21 mouse cellular contexts compared by ENCODE assay signal in the genomic region with DNA sequence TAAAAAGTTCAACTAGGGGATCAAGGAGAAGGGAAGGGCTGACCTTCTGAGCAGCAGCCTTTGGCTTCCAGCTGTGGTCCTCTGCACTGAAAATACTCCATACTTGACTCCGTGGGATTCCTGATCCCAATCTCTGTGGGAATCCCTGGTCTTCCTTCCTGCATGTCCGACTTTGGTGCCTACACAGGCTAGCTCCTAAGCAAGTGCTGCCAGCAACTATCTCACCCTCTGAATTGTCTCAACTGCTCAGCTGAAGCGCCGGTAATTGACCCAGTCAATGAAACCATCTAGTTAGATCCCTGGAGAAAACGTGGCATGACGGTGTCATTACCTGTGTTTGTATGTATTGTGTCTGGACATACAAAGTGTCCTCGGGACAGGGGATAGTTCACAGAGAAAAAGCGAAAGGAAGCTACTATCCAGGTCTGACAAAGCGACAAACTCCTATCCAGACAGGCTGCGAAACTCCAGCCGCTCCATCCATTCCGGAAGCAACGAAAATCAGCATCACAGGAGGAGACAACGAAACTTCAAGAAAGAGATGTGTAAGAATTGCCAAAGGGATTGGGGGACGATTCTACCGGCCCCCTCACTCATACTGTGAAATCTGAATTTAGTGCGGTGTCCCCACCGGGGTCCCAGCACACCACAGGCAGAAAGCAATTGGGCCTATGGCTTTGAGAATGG. TPM values are rescaled to one million over a fixed set of nuclear protein-coding genes. Genes with fewer than 3 reads are reported as not detected.
DNase-seq lines count a peak whose midpoint lies in the region; ATAC-seq and TF ChIP-seq lines count a peak whose summit lies in the region.
"Had no signal": no experiment of that assay in that cellular context is flagged by ENCODE, and none has a peak within 500 bp of the region (broad histone marks: within the 10 kb centered on the region; RNA-seq: fewer than 3 reads in every experiment).

No protein-coding gene starts in this region.

- no peak overlapping the region for H3K27ac ChIP-seq in hindbrain, embryonic 10.5 days
- no peak overlapping the region for H3K27ac ChIP-seq in hindbrain, embryonic 16.5 days (ENCODE audit: low read depth, low read length)
- H3K27ac ChIP-seq in midbrain, embryonic 14.5 days (replicated peaks; ENCODE audit: low read depth, low read length) = no peak overlapping the region
- H3K27ac ChIP-seq in midbrain, embryonic 16.5 days (ENCODE audit: low read length) = no peak overlapping the region
- H3K27ac ChIP-seq in forebrain, embryonic 14.5 days (ENCODE audit: low read depth, low read length) = 0 out of 2 replicates have a peak overlapping the region, but pooled peaks have one; percentile 22
- no peak overlapping the region for H3K27ac ChIP-seq in kidney, adult 2 months (ENCODE audit: insufficient read depth, low read depth, low read length)
- H3K27ac ChIP-seq: heart, embryonic 10.5 days; hindbrain, embryonic 12.5 days; intestine, embryonic 15.5 days; liver, embryonic 15.5 days; neural tube, embryonic 13.5 days had no signal

- TF ChIP-seq CTCF in kidney, adult 2 months (conservative IDR thresholded peaks at IDR 0.05; ENCODE audit: insufficient read depth, insufficient read length, low read depth, low read length) = no peak

- DNase-seq in hindbrain, embryonic 10.5 days (ENCODE audit: low spot score) = peak; percentile 36
- peak; percentile 46 for DNase-seq in midbrain, embryonic 14.5 days
- DNase-seq in forebrain, embryonic 14.5 days (ENCODE audit: low spot score) = no peak
- no peak for DNase-seq in kidney, adult 2 months
- DNase-seq in kidney, postnatal 36 days = no peak
- DNase-seq: adrenal gland, postnatal 25 days; B cell, adult 2 months; cerebellum, adult 11 months; lung, postnatal 14 days; right cerebral cortex, postnatal 14 days; spleen, adult 18-20 months had no signal

- no peak for TF ChIP-seq POLR2A in kidney, adult 2 months (IDR thresholded peaks at IDR 0.05; ENCODE audit: low read depth, low read length)

- no peak overlapping the region for H3K4me2 ChIP-seq in hindbrain, embryonic 16.5 days (ENCODE audit: low read length)
- H3K4me2 ChIP-seq in midbrain, embryonic 14.5 days (ENCODE audit: low read length) = no peak overlapping the region
- no peak overlapping the region for H3K4me2 ChIP-seq in midbrain, embryonic 16.5 days (ENCODE audit: low read length)
- peak overlapping the region; percentile 52 for H3K4me2 ChIP-seq in forebrain, embryonic 14.5 days (ENCODE audit: low read length)
- H3K4me2 ChIP-seq: hindbrain, embryonic 12.5 days; intestine, embryonic 15.5 days; liver, embryonic 15.5 days; neural tube, embryonic 13.5 days had no signal

- ATAC-seq in hindbrain, embryonic 16.5 days = no peak
- ATAC-seq in midbrain, embryonic 14.5 days (ENCODE audit: low FRiP score, low TSS enrichment) = no peak
- ATAC-seq in midbrain, embryonic 16.5 days = no peak
- no peak for ATAC-seq in forebrain, embryonic 14.5 days
- ATAC-seq: intestine, embryonic 15.5 days had no signal

- no peak overlapping the region for H3K4me3 ChIP-seq in hindbrain, embryonic 10.5 days
- H3K4me3 ChIP-seq in hindbrain, embryonic 16.5 days (ENCODE audit: low read length) = no peak overlapping the region
- H3K4me3 ChIP-seq in midbrain, embryonic 14.5 days (replicated peaks; ENCODE audit: low read depth, low read length) = no peak overlapping the region
- H3K4me3 ChIP-seq in midbrain, embryonic 16.5 days (ENCODE audit: low read depth, low read length) = no peak overlapping the region
- peak overlapping the region; percentile 0 for H3K4me3 ChIP-seq in forebrain, embryonic 14.5 days (ENCODE audit: low read depth, low read length)
- no peak overlapping the region for H3K4me3 ChIP-seq in kidney, adult 2 months (ENCODE audit: insufficient read depth, low read depth, low read length)
- H3K4me3 ChIP-seq: heart, embryonic 10.5 days; hindbrain, embryonic 12.5 days; intestine, embryonic 15.5 days; liver, embryonic 15.5 days; neural tube, embryonic 13.5 days had no signal

- H3K4me1 ChIP-seq in hindbrain, embryonic 10.5 days (replicated peaks) = peaks cover 7% of the 10 kb centered on the region
- peaks cover 3% of the 10 kb centered on the region for H3K4me1 ChIP-seq in hindbrain, embryonic 16.5 days (ENCODE audit: control insufficient read depth, insufficient read depth, low read depth, low read length)
- H3K4me1 ChIP-seq in midbrain, embryonic 14.5 days (ENCODE audit: control insufficient read depth, insufficient read depth, low read length) = no peaks in the 10 kb centered on the region
- peaks cover 6% of the 10 kb centered on the region; the same call in 1 of the 2 replicates for H3K4me1 ChIP-seq in midbrain, embryonic 16.5 days (ENCODE audit: control insufficient read depth, insufficient read depth, low read length)
- no peaks in the 10 kb centered on the region for H3K4me1 ChIP-seq in forebrain, embryonic 14.5 days (ENCODE audit: control insufficient read depth, insufficient read depth, low read length)
- no peaks in the 10 kb centered on the region; the same call in 1 of the 2 replicates for H3K4me1 ChIP-seq in kidney, adult 2 months (ENCODE audit: control insufficient read depth, insufficient read depth, low read length)
- H3K4me1 ChIP-seq: liver, embryonic 15.5 days had no signal

- 3% methylated on average over 18 of the region's 18 CpGs for WGBS in hindbrain, embryonic 10.5 days
- 4% methylated on average over 18 of the region's 18 CpGs for WGBS in hindbrain, embryonic 16.5 days
- 3% methylated on average over 18 of the region's 18 CpGs for WGBS in midbrain, embryonic 14.5 days
- WGBS in midbrain, embryonic 16.5 days = 2% methylated on average over 18 of the region's 18 CpGs
- 1% methylated on average over 18 of the region's 18 CpGs for WGBS in forebrain, embryonic 14.5 days
- 23% methylated on average over 18 of the region's 18 CpGs for WGBS in kidney, adult 2 months

- H3K27me3 ChIP-seq in hindbrain, embryonic 10.5 days (ENCODE audit: insufficient read depth, poor library complexity, severe bottlenecking) = peaks cover 100% of the 10 kb centered on the region
- peaks cover 88% of the 10 kb centered on the region for H3K27me3 ChIP-seq in hindbrain, embryonic 16.5 days (replicated peaks; ENCODE audit: control insufficient read depth, insufficient read depth, low read length)
- H3K27me3 ChIP-seq in midbrain, embryonic 14.5 days (ENCODE audit: control insufficient read depth, insufficient read depth, low read length) = peaks cover 99% of the 10 kb centered on the region
- H3K27me3 ChIP-seq in midbrain, embryonic 16.5 days (ENCODE audit: control insufficient read depth, insufficient read depth, low read depth, low read length) = peaks cover 87% of the 10 kb centered on the region
- peaks cover 90% of the 10 kb centered on the region for H3K27me3 ChIP-seq in forebrain, embryonic 14.5 days (replicated peaks; ENCODE audit: control insufficient read depth, insufficient read depth, low read length)
- 0 out of 2 replicates have a peak, but pooled peaks cover 2% of the 10 kb centered on the region for H3K27me3 ChIP-seq in kidney, adult 2 months (replicated peaks; ENCODE audit: control insufficient read depth, insufficient read depth, low read length)

- no peak overlapping the region for H3K9ac ChIP-seq in hindbrain, embryonic 16.5 days (ENCODE audit: low read depth, low read length)
- H3K9ac ChIP-seq in midbrain, embryonic 14.5 days (replicated peaks; ENCODE audit: low read length) = no peak overlapping the region
- no peak overlapping the region for H3K9ac ChIP-seq in midbrain, embryonic 16.5 days (ENCODE audit: low read depth, low read length)
- H3K9ac ChIP-seq in forebrain, embryonic 14.5 days (ENCODE audit: low read length) = peak overlapping the region; percentile 38; the same call in 1 of the 2 replicates
- H3K9ac ChIP-seq: hindbrain, embryonic 12.5 days; intestine, embryonic 15.5 days; liver, embryonic 15.5 days; neural tube, embryonic 13.5 days had no signal

- H3K36me3 ChIP-seq in hindbrain, embryonic 10.5 days = no peaks in the 10 kb centered on the region
- no peaks in the 10 kb centered on the region for H3K36me3 ChIP-seq in hindbrain, embryonic 16.5 days (ENCODE audit: control insufficient read depth, insufficient read depth, low read length)
- H3K36me3 ChIP-seq in midbrain, embryonic 14.5 days (ENCODE audit: control insufficient read depth, insufficient read depth, low read length) = no peaks in the 10 kb centered on the region
- H3K36me3 ChIP-seq in midbrain, embryonic 16.5 days (ENCODE audit: control insufficient read depth, insufficient read depth, low read length) = no peaks in the 10 kb centered on the region
- no peaks in the 10 kb centered on the region for H3K36me3 ChIP-seq in forebrain, embryonic 14.5 days (ENCODE audit: control insufficient read depth, insufficient read depth, low read length)
- H3K36me3 ChIP-seq in kidney, adult 2 months (ENCODE audit: control insufficient read depth, insufficient read depth, low read length) = no peaks in the 10 kb centered on the region
- H3K36me3 ChIP-seq: heart, embryonic 10.5 days; hindbrain, embryonic 12.5 days; intestine, embryonic 15.5 days; liver, embryonic 15.5 days; neural tube, embryonic 13.5 days had no signal

- no peaks in the 10 kb centered on the region for H3K9me3 ChIP-seq in hindbrain, embryonic 10.5 days
- no peaks in the 10 kb centered on the region for H3K9me3 ChIP-seq in hindbrain, embryonic 16.5 days (ENCODE audit: control insufficient read depth, low read length)
- no peaks in the 10 kb centered on the region for H3K9me3 ChIP-seq in midbrain, embryonic 14.5 days (ENCODE audit: control insufficient read depth, low read length)
- no peaks in the 10 kb centered on the region for H3K9me3 ChIP-seq in midbrain, embryonic 16.5 days (replicated peaks; ENCODE audit: control insufficient read depth, low read length, poor library complexity, severe bottlenecking)
- H3K9me3 ChIP-seq in forebrain, embryonic 14.5 days (replicated peaks; ENCODE audit: control insufficient read depth, low read length) = no peaks in the 10 kb centered on the region
- H3K9me3 ChIP-seq: heart, embryonic 10.5 days; hindbrain, embryonic 12.5 days; intestine, embryonic 15.5 days; liver, embryonic 15.5 days; neural tube, embryonic 13.5 days had no signal

RNA-seq across cellular contexts. Expression of gene Lhx6, which starts 7.9 kb away (rescaled TPM):
- 0.84 and 2.0 TPM in 2 replicates for polyA plus RNA-seq in hindbrain, embryonic 10.5 days (2016; fragmentation: Nextera tagmentation; extraction: Ambion mirVana)
- 0.48 and 3.4 TPM in 2 replicates for polyA plus RNA-seq in hindbrain, embryonic 16.5 days (2015; fragmentation: Nextera tagmentation; extraction: Ambion mirVana)
- polyA plus RNA-seq in midbrain, embryonic 14.5 days (2014; fragmentation: Nextera tagmentation; extraction: Ambion mirVana) = 0.46 TPM in 1 of 2 replicates, not detected in the other
- polyA plus RNA-seq in midbrain, embryonic 16.5 days (2015; fragmentation: Nextera tagmentation; extraction: Ambion mirVana) = 4.1 and 5.8 TPM in 2 replicates
- 14.7 and 27.3 TPM in 2 replicates for polyA plus RNA-seq in forebrain, embryonic 14.5 days (2014; fragmentation: Nextera tagmentation; extraction: Ambion mirVana)
- polyA plus RNA-seq in kidney, adult 2 months (2012; rRNA removed) = 1.4 and 1.7 TPM in 2 replicates

RNA-seq across cellular contexts. Expression of gene Mrrf, which starts 38.9 kb away (rescaled TPM):
- 24.7 and 25.9 TPM in 2 replicates for polyA plus RNA-seq in hindbrain, embryonic 10.5 days (2016; fragmentation: Nextera tagmentation; extraction: Ambion mirVana)
- 26.6 and 26.7 TPM in 2 replicates for polyA plus RNA-seq in hindbrain, embryonic 16.5 days (2015; fragmentation: Nextera tagmentation; extraction: Ambion mirVana)
- polyA plus RNA-seq in midbrain, embryonic 14.5 days (2014; fragmentation: Nextera tagmentation; extraction: Ambion mirVana) = 30.6 and 33.6 TPM in 2 replicates
- polyA plus RNA-seq in midbrain, embryonic 16.5 days (2015; fragmentation: Nextera tagmentation; extraction: Ambion mirVana) = 24.7 and 27.3 TPM in 2 replicates
- polyA plus RNA-seq in forebrain, embryonic 14.5 days (2014; fragmentation: Nextera tagmentation; extraction: Ambion mirVana) = 37.2 and 39.9 TPM in 2 replicates
- 54.0 and 65.1 TPM in 2 replicates for polyA plus RNA-seq in kidney, adult 2 months (2012; rRNA removed)

RNA-seq across cellular contexts. Expression of gene Rbm18, which starts 39.3 kb away (rescaled TPM):
- 88.2 and 98.7 TPM in 2 replicates for polyA plus RNA-seq in hindbrain, embryonic 10.5 days (2016; fragmentation: Nextera tagmentation; extraction: Ambion mirVana)
- polyA plus RNA-seq in hindbrain, embryonic 16.5 days (2015; fragmentation: Nextera tagmentation; extraction: Ambion mirVana) = 114 and 117 TPM in 2 replicates
- 151 and 172 TPM in 2 replicates for polyA plus RNA-seq in midbrain, embryonic 14.5 days (2014; fragmentation: Nextera tagmentation; extraction: Ambion mirVana)
- 131 and 142 TPM in 2 replicates for polyA plus RNA-seq in midbrain, embryonic 16.5 days (2015; fragmentation: Nextera tagmentation; extraction: Ambion mirVana)
- polyA plus RNA-seq in forebrain, embryonic 14.5 days (2014; fragmentation: Nextera tagmentation; extraction: Ambion mirVana) = 166 and 187 TPM in 2 replicates
- 10.9 and 15.2 TPM in 2 replicates for polyA plus RNA-seq in kidney, adult 2 months (2012; rRNA removed)

RNA-seq across cellular contexts. Expression of gene Morn5, which starts 48.0 kb away (rescaled TPM):
- polyA plus RNA-seq in hindbrain, embryonic 10.5 days (2016; fragmentation: Nextera tagmentation; extraction: Ambion mirVana) = 1.3 and 4.0 TPM in 2 replicates
- 4.1 and 4.6 TPM in 2 replicates for polyA plus RNA-seq in hindbrain, embryonic 16.5 days (2015; fragmentation: Nextera tagmentation; extraction: Ambion mirVana)
- polyA plus RNA-seq in midbrain, embryonic 14.5 days (2014; fragmentation: Nextera tagmentation; extraction: Ambion mirVana) = 0.54 and 1.5 TPM in 2 replicates
- polyA plus RNA-seq in midbrain, embryonic 16.5 days (2015; fragmentation: Nextera tagmentation; extraction: Ambion mirVana) = 2.9 and 3.5 TPM in 2 replicates
- polyA plus RNA-seq in forebrain, embryonic 14.5 days (2014; fragmentation: Nextera tagmentation; extraction: Ambion mirVana) = 2.6 and 3.4 TPM in 2 replicates
- polyA plus RNA-seq in kidney, adult 2 months (2012; rRNA removed) = 0.61 and 1.7 TPM in 2 replicates
- polyA plus RNA-seq: embryonic facial prominence, embryonic 11.5 days; heart, embryonic 10.5 days; heart, postnatal 0 days; liver, embryonic 15.5 days; stomach, embryonic 14.5 days had no signal

RNA-seq across cellular contexts. Expression of gene Ndufa8, which starts 48.1 kb away (rescaled TPM):
- 202 and 224 TPM in 2 replicates for polyA plus RNA-seq in hindbrain, embryonic 10.5 days (2016; fragmentation: Nextera tagmentation; extraction: Ambion mirVana)
- polyA plus RNA-seq in hindbrain, embryonic 16.5 days (2015; fragmentation: Nextera tagmentation; extraction: Ambion mirVana) = 346 and 375 TPM in 2 replicates
- polyA plus RNA-seq in midbrain, embryonic 14.5 days (2014; fragmentation: Nextera tagmentation; extraction: Ambion mirVana) = 263 and 316 TPM in 2 replicates
- polyA plus RNA-seq in midbrain, embryonic 16.5 days (2015; fragmentation: Nextera tagmentation; extraction: Ambion mirVana) = 293 and 307 TPM in 2 replicates
- polyA plus RNA-seq in forebrain, embryonic 14.5 days (2014; fragmentation: Nextera tagmentation; extraction: Ambion mirVana) = 283 and 287 TPM in 2 replicates
- 203 and 261 TPM in 2 replicates for polyA plus RNA-seq in kidney, adult 2 months (2012; rRNA removed)

Comparison
In these comparisons a context has a peak if more than half of its experiments do, and no peak if none do; other contexts are left out.
1. DNase-seq: peak in hindbrain, embryonic 10.5 days (single experiment) and midbrain, embryonic 14.5 days (single experiment); none in forebrain, embryonic 14.5 days (single experiment), kidney, adult 2 months (single experiment) and kidney, postnatal 36 days (0 of 2).